Mouse (Mus musculus): ENCODE results near the gene Alg2.

DNA sequence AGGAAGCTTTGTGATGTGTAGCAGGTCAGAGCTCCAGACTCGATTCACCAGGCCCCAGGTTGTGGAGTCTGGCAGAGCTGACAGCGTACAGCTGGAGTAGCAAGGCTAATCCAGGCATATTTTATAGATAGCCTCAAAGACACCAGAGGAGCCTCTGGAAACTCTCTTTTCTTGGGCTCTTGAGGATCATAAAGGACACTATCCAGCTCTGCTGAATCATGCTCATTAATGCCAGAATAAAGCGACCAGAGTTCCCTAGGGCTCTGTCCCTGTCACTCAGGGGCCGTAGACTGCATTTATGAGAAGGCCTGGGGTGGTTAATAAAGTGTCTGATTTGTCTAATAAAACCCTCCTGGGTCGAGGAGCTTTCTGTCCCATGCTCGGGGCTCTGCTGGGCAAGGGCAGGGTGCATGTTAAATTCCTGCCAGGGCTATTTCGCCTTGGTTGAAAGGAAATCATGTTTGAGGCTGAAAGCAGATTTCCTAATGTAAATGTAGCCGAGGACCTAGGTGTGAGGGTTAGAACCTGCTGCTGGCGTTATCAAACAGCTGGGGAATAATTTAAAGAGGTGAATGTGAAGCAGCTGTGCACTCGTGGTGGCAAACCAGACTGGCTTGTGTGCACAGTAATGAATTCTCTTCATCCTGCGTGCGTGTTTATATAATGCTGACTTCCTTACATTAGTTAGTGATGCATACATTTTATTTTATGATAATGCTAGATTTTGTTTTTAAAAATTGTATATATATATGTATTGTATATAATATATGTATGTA lies 18.4 kb upstream of the Alg2 start:
- TF ChIP-seq POLR2A (IDR thresholded peaks at IDR 0.05; ENCODE audit: low read depth, low read length) = no peak
- TF ChIP-seq CTCF (IDR thresholded peaks at IDR 0.05; ENCODE audit: extremely low read depth, insufficient read depth, insufficient read length, insufficient replicate concordance) = no peak
